Mouse (Mus musculus): ENCODE data around the gene Nit2. TPM values are rescaled to one million over a fixed set of nuclear protein-coding genes. Genes with fewer than 3 reads are reported as not detected.

The Nit2 gene
- 91.7 and 98.7 TPM in 2 replicates for polyA plus RNA-seq (2015; fragmentation: Nextera tagmentation; extraction: Ambion mirVana)

GRCm38 (mm10) chr16:57166611-57167513 is at the start of gene Nit2:
Gene Nit2 (minus strand): TSS chr16:57167341.
- Histone ChIP-seq H3K4me3 (peak within 1 kb of the TSS; percentile 90), H3K27me3 (no peaks in the 10 kb centered on the region), H3K4me1 (no peaks in the 10 kb centered on the region; the same call in none of the 2 replicates), H3K9me3 (no peaks in the 10 kb centered on the region), H3K36me3 (peaks cover 37% of the 10 kb centered on the region), H3K27ac (peak within 1 kb of the TSS; percentile 92), H3K9ac (peak within 1 kb of the TSS; percentile 90), H3K4me2 (peak within 1 kb of the TSS; percentile 65)
- under 1% methylated on average over 58 of the region's 58 CpGs for WGBS
- ATAC-seq (ENCODE audit: insufficient number of reproducible peaks, insufficient read depth, low FRiP score, low TSS enrichment, low read depth) = peak; percentile 94

GRCm38 (mm10) chr16:57215957-57216356 is 48.8 kb upstream of the Nit2 start:
- no peaks in the 10 kb centered on the region for H3K4me1 ChIP-seq
- H3K27me3 ChIP-seq = no peaks in the 10 kb centered on the region
- H3K9ac ChIP-seq = no peak overlapping the region
- no peaks in the 10 kb centered on the region for H3K9me3 ChIP-seq
- ATAC-seq (ENCODE audit: insufficient number of reproducible peaks, insufficient read depth, low FRiP score, low TSS enrichment, low read depth) = no peak
- no peak overlapping the region for H3K4me3 ChIP-seq
- peaks cover 40% of the 10 kb centered on the region for H3K36me3 ChIP-seq
- H3K27ac ChIP-seq = no peak overlapping the region
- no peak overlapping the region for H3K4me2 ChIP-seq

- no peak overlapping the region for H3K27ac ChIP-seq
- H3K9me3 ChIP-seq = no peaks in the 10 kb centered on the region
- WGBS = 96% methylated on average over 2 of the region's 2 CpGs
- H3K9ac ChIP-seq = no peak overlapping the region
- peaks cover 48% of the 10 kb centered on the region for H3K36me3 ChIP-seq
- H3K4me2 ChIP-seq = no peak overlapping the region
- H3K27me3 ChIP-seq = no peaks in the 10 kb centered on the region
- H3K4me1 ChIP-seq = no peaks in the 10 kb centered on the region
- no peak overlapping the region for H3K4me3 ChIP-seq
- no peak for ATAC-seq (ENCODE audit: insufficient number of reproducible peaks, insufficient read depth, low FRiP score, low TSS enrichment, low read depth)
These were observed 43.9 kb upstream of the Nit2 start for GRCm38 (mm10) chr16:57211037-57211436.

- no peak for ATAC-seq (ENCODE audit: insufficient number of reproducible peaks, insufficient read depth, low FRiP score, low TSS enrichment, low read depth)
- Histone ChIP-seq H3K27ac (no peak overlapping the region), H3K4me2 (no peak overlapping the region), H3K4me3 (no peak overlapping the region), H3K9ac (no peak overlapping the region), H3K27me3 (no peaks in the 10 kb centered on the region), H3K9me3 (no peaks in the 10 kb centered on the region), H3K36me3 (peaks cover 43% of the 10 kb centered on the region), H3K4me1 (no peaks in the 10 kb centered on the region)
- WGBS = 63% methylated on average over 2 of the region's 2 CpGs
These were observed 41.2 kb upstream of the Nit2 start for GRCm38 (mm10) chr16:57208342-57208741.

GRCm38 (mm10) chr16:57197281-57197680 is 30.1 kb upstream of the Nit2 start:
- H3K9me3 ChIP-seq = no peaks in the 10 kb centered on the region
- no peak overlapping the region for H3K9ac ChIP-seq
- no peak overlapping the region for H3K27ac ChIP-seq
- H3K4me1 ChIP-seq = no peaks in the 10 kb centered on the region
- 72% methylated on average over 3 of the region's 3 CpGs for WGBS
- ATAC-seq (ENCODE audit: insufficient number of reproducible peaks, insufficient read depth, low FRiP score, low TSS enrichment, low read depth) = no peak
- H3K4me2 ChIP-seq = no peak overlapping the region
- peaks cover 43% of the 10 kb centered on the region for H3K36me3 ChIP-seq
- no peaks in the 10 kb centered on the region for H3K27me3 ChIP-seq
- H3K4me3 ChIP-seq = no peak overlapping the region

- H3K4me1 ChIP-seq = no peaks in the 10 kb centered on the region
- no peak overlapping the region for H3K9ac ChIP-seq
- no peak overlapping the region for H3K4me2 ChIP-seq
- H3K27me3 ChIP-seq = no peaks in the 10 kb centered on the region
- no peak for ATAC-seq (ENCODE audit: insufficient number of reproducible peaks, insufficient read depth, low FRiP score, low TSS enrichment, low read depth)
- no peak overlapping the region for H3K27ac ChIP-seq
- no peak overlapping the region for H3K4me3 ChIP-seq
- H3K36me3 ChIP-seq = peaks cover 49% of the 10 kb centered on the region
- 85% methylated on average over 5 of the region's 5 CpGs for WGBS
- no peaks in the 10 kb centered on the region for H3K9me3 ChIP-seq
These were observed 29.4 kb upstream of the Nit2 start for GRCm38 (mm10) chr16:57196590-57196989.

- peaks cover 45% of the 10 kb centered on the region for H3K36me3 ChIP-seq
- no peak overlapping the region for H3K4me3 ChIP-seq
- ATAC-seq (ENCODE audit: insufficient number of reproducible peaks, insufficient read depth, low FRiP score, low TSS enrichment, low read depth) = no peak
- no peak overlapping the region for H3K4me2 ChIP-seq
- no peaks in the 10 kb centered on the region for H3K9me3 ChIP-seq
- no peaks in the 10 kb centered on the region for H3K4me1 ChIP-seq
- 91% methylated on average over 14 of the region's 14 CpGs for WGBS
- no peaks in the 10 kb centered on the region for H3K27me3 ChIP-seq
- H3K27ac ChIP-seq = no peak overlapping the region
- H3K9ac ChIP-seq = no peak overlapping the region
These were observed 24.1 kb upstream of the Nit2 start for GRCm38 (mm10) chr16:57191214-57191613.

GRCm38 (mm10) chr16:57190390-57190789 is 23.2 kb upstream of the Nit2 start:
- Histone ChIP-seq H3K27ac (no peak overlapping the region), H3K36me3 (peaks cover 51% of the 10 kb centered on the region), H3K4me2 (no peak overlapping the region), H3K9me3 (no peaks in the 10 kb centered on the region), H3K27me3 (no peaks in the 10 kb centered on the region), H3K4me3 (no peak overlapping the region), H3K4me1 (no peaks in the 10 kb centered on the region), H3K9ac (no peak overlapping the region)
- WGBS = 94% methylated on average over 8 of the region's 8 CpGs
- no peak for ATAC-seq (ENCODE audit: insufficient number of reproducible peaks, insufficient read depth, low FRiP score, low TSS enrichment, low read depth)

GRCm38 (mm10) chr16:57189493-57189892 is 22.4 kb upstream of the Nit2 start:
- Histone ChIP-seq H3K9me3 (no peaks in the 10 kb centered on the region), H3K36me3 (peaks cover 50% of the 10 kb centered on the region), H3K4me3 (no peak overlapping the region), H3K4me2 (no peak overlapping the region), H3K9ac (no peak overlapping the region), H3K27ac (no peak overlapping the region), H3K27me3 (no peaks in the 10 kb centered on the region), H3K4me1 (no peaks in the 10 kb centered on the region)
- ATAC-seq (ENCODE audit: insufficient number of reproducible peaks, insufficient read depth, low FRiP score, low TSS enrichment, low read depth) = no peak
- WGBS = 92% methylated on average over 2 of the region's 2 CpGs

- no peak overlapping the region for H3K27ac ChIP-seq
- peaks cover 62% of the 10 kb centered on the region for H3K36me3 ChIP-seq
- no peak overlapping the region for H3K4me2 ChIP-seq
- H3K4me1 ChIP-seq = no peaks in the 10 kb centered on the region
- 94% methylated on average over 4 of the region's 4 CpGs for WGBS
- H3K4me3 ChIP-seq = no peak overlapping the region
- ATAC-seq (ENCODE audit: insufficient number of reproducible peaks, insufficient read depth, low FRiP score, low TSS enrichment, low read depth) = no peak
- no peak overlapping the region for H3K9ac ChIP-seq
- no peaks in the 10 kb centered on the region for H3K9me3 ChIP-seq
- H3K27me3 ChIP-seq = no peaks in the 10 kb centered on the region
These were observed 19.5 kb upstream of the Nit2 start for GRCm38 (mm10) chr16:57186618-57187017.

GRCm38 (mm10) chr16:57182037-57182436 is 14.9 kb upstream of the Nit2 start:
- no peak overlapping the region for H3K9ac ChIP-seq
- H3K27ac ChIP-seq = no peak overlapping the region
- no peaks in the 10 kb centered on the region for H3K27me3 ChIP-seq
- no peaks in the 10 kb centered on the region for H3K4me1 ChIP-seq
- H3K9me3 ChIP-seq = no peaks in the 10 kb centered on the region
- H3K4me3 ChIP-seq = no peak overlapping the region
- H3K36me3 ChIP-seq = peaks cover 63% of the 10 kb centered on the region
- H3K4me2 ChIP-seq = no peak overlapping the region
- no peak for ATAC-seq (ENCODE audit: insufficient number of reproducible peaks, insufficient read depth, low FRiP score, low TSS enrichment, low read depth)
- 79% methylated on average over 5 of the region's 5 CpGs for WGBS

- 78% methylated on average over 11 of the region's 11 CpGs for WGBS
- H3K9me3 ChIP-seq = no peaks in the 10 kb centered on the region
These were observed 14.0 kb upstream of the Nit2 start for GRCm38 (mm10) chr16:57181180-57181579.

More at GRCm38 (mm10) chr16:57181180-57181579, 14.0 kb upstream of the Nit2 start:
- H3K4me3 ChIP-seq = no peak overlapping the region
- H3K27ac ChIP-seq = no peak overlapping the region
- peaks cover 69% of the 10 kb centered on the region for H3K36me3 ChIP-seq
- no peak overlapping the region for H3K9ac ChIP-seq
- H3K4me1 ChIP-seq = no peaks in the 10 kb centered on the region
- no peak for ATAC-seq (ENCODE audit: insufficient number of reproducible peaks, insufficient read depth, low FRiP score, low TSS enrichment, low read depth)
- no peak overlapping the region for H3K4me2 ChIP-seq
- no peaks in the 10 kb centered on the region for H3K27me3 ChIP-seq

Data from embryonic facial prominence, embryonic 13.5 days (tissue).